Mouse (Mus musculus): ENCODE measurements around the gene Klhdc1.

The Klhdc1 gene

GRCm38 (mm10) chr12:69240876-69241275 is at the start of gene Klhdc1:
Gene Klhdc1 (plus strand): TSS chr12:69241176.
- no peak for DNase-seq (ENCODE audit: inconsistent ontology term)

- no peak for DNase-seq (ENCODE audit: inconsistent ontology term)
Measured at GRCm38 (mm10) chr12:69191396-69191795, 49.6 kb upstream of the Klhdc1 start.

GRCm38 (mm10) chr12:69192637-69193036 is 48.3 kb upstream of the Klhdc1 start:
- DNase-seq (ENCODE audit: inconsistent ontology term), result no peak

GRCm38 (mm10) chr12:69196444-69197377 is 44.3 kb upstream of the Klhdc1 start, which contains the start of gene Gm49383:
Gene Gm49383 (minus strand): TSS chr12:69197104.
- peak; percentile 84 for DNase-seq (ENCODE audit: inconsistent ontology term)

- peak; percentile 69 for DNase-seq (ENCODE audit: inconsistent ontology term)
Measured at GRCm38 (mm10) chr12:69197378-69198163, 43.4 kb upstream of the Klhdc1 start.

- DNase-seq (ENCODE audit: inconsistent ontology term), result peak; percentile 75
Measured at GRCm38 (mm10) chr12:69198164-69198535, 42.8 kb upstream of the Klhdc1 start, which contains the start of gene Dnaaf2. Gene Dnaaf2 (minus strand): TSS chr12:69198429.

- no peak for DNase-seq (ENCODE audit: inconsistent ontology term)
Measured at GRCm38 (mm10) chr12:69198985-69199384, 42.0 kb upstream of the Klhdc1 start.

GRCm38 (mm10) chr12:69204052-69204833 is 36.7 kb upstream of the Klhdc1 start, which contains the start of gene Gm49384:
Gene Gm49384 (minus strand): TSS chr12:69204267.
- DNase-seq (ENCODE audit: inconsistent ontology term), result no peak

GRCm38 (mm10) chr12:69207396-69207795 is 33.6 kb upstream of the Klhdc1 start:
- no peak for DNase-seq (ENCODE audit: inconsistent ontology term)

GRCm38 (mm10) chr12:69207926-69208325 is 33.0 kb upstream of the Klhdc1 start:
- DNase-seq (ENCODE audit: inconsistent ontology term), result no peak

- no peak for DNase-seq (ENCODE audit: inconsistent ontology term)
Measured at GRCm38 (mm10) chr12:69208520-69208919, 32.5 kb upstream of the Klhdc1 start.

- DNase-seq (ENCODE audit: inconsistent ontology term), result no peak
Measured at GRCm38 (mm10) chr12:69210056-69210979, 30.7 kb upstream of the Klhdc1 start.

GRCm38 (mm10) chr12:69211057-69211456 is 29.9 kb upstream of the Klhdc1 start:
- DNase-seq (ENCODE audit: inconsistent ontology term), result no peak

GRCm38 (mm10) chr12:69213186-69213777 is 27.7 kb upstream of the Klhdc1 start:
- DNase-seq (ENCODE audit: inconsistent ontology term), result no peak

- DNase-seq (ENCODE audit: inconsistent ontology term), result no peak
Measured at GRCm38 (mm10) chr12:69214393-69214792, 26.6 kb upstream of the Klhdc1 start.

GRCm38 (mm10) chr12:69215000-69215785 is 25.8 kb upstream of the Klhdc1 start:
- peak; percentile 78 for DNase-seq (ENCODE audit: inconsistent ontology term)

- DNase-seq (ENCODE audit: inconsistent ontology term), result no peak
Measured at GRCm38 (mm10) chr12:69216587-69216986, 24.4 kb upstream of the Klhdc1 start.

- no peak for DNase-seq (ENCODE audit: inconsistent ontology term)
Measured at GRCm38 (mm10) chr12:69220613-69221277, 20.2 kb upstream of the Klhdc1 start.

Data from Muller cell, postnatal 12 days (primary cell).